Mouse (Mus musculus) urinary bladder, postnatal 25 days (tissue): ENCODE data around the gene Bcas1.

Experiments used
- DNase-seq: peaks from one replicate; pipeline ENCODE4 v3.0.0; 2022; ENCODE audit warnings: low spot score

The Bcas1 gene

DNA sequence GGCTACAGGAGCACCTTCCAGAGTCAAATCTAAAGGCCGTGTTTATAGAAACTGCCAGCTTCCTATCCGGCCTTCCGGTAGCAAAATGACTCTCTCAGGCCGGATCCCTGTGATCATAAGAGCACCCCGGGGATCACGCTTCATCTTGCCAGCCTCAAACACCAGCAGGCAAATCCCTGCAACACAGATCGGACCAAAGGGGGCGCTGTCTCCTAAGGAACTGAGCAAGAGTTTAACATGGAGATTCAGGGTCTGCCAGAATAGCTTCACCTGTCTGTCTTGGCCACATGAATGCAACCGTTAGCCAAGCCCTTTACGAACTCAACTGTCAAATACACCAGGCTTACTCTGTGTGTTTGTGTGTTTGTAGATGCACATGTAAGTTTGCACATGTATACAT lies 8.9 kb downstream of the Bcas1 start:
- DNase-seq, result peak; percentile 29

DNA sequence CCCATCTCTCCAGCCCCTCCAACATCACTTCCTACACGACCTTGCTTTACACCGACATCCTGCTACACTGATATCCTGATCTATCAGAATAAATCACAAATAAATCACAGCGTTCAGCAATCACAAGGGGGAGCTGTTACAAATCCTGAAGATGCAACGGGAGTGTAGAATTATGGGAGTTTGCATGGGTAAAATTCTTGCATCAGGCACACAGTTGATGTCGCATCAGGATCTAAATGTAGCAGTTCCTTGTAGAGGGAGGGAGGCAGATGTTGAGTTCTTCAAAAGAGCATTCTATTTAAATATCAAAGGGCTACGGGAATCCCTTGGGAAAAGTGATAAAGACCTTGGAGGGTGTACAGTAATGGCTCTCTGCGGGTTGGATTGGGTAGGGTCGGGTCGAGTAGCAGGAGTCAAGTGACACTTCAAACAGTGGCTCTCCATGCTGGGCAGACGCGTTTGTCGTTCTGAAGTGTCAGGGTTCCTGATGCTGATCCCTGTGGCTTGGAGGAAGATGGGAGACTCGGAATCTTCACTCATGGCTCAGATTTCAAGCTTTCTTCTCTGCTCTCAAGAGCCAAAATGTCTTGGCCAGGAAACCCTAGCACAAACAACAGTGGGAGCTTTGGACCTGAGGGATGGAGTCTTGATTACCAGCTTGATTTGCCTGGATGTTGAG lies 16.0 kb downstream of the Bcas1 start:
- DNase-seq, result no peak

DNA sequence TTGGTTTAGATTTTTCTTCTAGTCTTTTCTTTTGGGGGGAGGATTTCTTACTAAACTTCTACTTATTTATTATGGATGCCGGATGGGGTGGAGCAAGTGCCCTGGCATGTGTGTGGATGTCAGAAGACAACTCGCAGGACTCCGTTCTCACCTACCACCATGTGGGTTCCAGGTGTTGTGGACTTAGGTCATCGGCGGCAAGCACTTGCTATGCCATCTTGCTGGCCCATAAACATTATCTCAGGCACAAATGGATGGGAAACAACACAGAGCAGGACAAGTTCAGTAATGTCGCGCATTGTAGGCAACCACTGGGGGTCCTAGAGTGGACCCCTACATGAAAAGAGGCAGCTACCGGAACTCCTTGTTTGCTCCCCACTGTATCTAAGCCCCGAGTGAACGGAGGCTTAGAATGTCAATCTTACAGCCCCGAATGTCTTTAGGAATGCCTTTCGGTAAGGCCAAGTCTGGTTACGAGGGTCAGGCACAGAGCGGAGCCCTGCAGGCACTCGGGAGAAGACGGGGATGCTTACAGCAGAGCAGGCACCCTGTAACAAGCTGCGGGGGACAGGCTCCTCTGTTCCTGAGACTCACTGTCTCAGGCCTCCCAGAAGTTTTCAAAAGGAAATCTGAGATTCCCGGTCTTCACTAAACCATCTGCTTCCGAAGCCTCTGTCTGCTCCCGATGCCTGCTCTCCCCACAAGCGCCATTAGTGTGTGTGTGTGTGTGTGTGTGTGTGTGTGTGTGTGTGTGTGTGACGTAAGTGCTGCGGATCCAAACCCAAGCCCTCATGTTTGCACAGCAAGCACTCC lies 16.8 kb downstream of the Bcas1 start:
- no peak for DNase-seq

DNA sequence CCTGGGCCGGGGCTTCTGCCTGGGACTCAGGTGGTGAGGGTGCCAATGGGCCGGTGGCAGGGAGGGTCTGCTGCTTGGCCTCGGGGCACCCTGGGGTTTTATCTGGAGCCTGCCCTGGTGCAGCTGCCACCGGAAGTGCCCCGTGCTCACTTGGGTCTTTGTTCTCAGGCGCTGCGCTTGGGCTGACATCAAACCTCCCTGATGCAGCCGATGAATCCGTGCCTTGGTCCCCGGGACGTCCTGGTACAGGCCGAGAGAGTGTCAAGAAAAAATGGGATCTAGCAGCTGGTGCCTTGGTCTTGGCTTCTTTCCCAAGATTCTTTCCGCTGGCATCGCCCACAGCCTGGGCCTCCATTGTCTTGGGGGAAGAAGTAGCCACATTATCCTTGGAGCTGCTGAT lies 21.2 kb downstream of the Bcas1 start:
- DNase-seq, result no peak

DNA sequence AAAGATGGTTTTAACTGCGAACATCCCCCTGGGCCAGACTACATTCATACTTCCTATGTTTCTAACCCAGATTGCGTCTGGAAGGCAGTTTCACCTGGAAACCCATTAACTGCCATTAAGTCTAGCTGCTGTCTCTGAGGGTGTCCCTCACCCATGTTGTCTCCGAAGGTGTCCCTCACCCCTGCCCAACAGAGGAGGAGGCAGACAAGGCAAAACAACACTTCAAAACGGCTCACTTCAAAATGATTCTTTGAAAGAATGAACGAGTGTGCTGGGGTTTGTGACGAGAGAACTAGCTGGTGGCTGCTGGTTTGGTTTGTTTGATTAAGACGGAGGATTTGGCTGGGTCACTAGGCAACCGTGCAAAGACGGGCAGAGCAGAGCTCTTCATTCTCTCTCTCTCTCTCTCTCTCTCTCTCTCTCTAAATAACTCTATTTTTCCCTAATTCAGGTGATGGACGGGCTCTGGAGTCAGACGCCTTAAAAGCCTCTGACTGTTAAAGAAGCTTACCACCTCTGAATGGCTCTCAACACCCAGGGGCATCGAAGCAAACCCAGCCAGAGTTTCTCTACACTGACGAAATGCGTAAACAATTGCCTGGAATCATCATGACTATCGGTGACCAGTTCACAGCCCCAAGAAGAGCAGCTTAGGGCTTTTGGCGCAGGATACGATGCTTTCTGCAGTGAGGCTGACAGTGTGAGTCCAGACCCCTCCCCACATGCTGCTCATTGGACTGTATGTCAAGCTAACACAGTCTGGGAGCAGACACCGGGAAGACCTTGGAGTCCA lies 22.7 kb downstream of the Bcas1 start:
- no peak for DNase-seq

DNA sequence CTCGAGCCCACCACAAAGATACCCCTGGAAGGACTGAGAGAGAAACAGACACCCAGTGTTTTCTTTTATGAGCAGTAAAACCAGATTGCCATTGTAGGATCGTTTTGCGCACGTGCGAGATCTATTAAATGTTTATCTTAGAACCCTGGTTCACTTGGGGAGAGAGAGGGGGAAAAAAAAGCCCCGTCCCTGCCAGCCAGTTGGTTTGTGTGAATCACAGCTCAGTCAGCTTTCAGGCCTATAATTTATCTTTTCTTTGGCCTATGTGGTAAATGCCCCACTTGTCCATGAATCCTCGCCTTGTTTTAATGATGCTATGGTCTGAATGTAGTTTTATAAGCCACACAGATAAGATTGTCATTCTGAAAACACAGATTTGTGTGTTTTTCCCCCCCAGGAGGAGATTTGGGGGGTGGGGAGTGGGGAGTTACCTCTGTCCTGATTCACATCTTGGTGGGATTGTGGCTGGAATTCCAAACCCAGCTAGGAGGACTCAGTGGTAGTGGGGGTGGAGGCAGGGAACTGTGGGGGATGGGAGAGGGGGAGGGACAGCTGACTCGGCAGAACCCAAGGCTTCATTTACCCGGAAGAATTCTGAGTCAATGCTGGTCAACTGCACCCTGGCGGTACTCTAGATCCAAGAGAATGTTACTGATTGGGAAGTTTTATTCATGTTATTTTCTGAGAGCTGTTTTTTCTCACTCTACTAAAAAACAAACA lies 23.8 kb downstream of the Bcas1 start:
- no peak for DNase-seq

DNA sequence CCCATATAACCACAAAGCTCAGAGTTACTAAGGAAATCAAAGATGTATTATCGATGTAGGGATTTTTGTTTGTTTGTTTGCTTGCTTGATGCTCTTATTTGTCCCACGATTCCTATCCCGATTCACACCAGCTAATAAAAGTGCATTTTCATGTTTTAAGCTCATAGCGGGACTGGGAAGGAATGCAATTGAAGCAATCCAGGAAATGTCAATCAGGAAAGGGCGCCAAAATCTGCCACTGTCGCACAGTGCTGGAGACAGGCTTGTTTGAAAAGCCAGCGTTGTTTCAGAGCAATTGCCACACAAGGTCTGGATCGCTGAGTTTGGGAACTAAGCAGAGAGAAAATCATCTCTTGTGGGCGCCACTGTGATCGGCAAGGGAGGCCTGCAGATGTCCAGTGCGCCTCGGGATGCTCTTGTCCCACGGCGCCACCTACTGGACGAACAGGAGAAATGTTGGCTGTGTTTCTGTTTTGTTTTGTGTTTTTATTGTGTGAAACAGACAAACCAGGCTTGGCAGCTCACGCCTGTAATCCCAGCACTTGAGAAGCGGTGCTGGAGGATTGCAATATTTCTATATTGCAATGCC lies 26.3 kb downstream of the Bcas1 start:
- peak; percentile 78 for DNase-seq

DNA sequence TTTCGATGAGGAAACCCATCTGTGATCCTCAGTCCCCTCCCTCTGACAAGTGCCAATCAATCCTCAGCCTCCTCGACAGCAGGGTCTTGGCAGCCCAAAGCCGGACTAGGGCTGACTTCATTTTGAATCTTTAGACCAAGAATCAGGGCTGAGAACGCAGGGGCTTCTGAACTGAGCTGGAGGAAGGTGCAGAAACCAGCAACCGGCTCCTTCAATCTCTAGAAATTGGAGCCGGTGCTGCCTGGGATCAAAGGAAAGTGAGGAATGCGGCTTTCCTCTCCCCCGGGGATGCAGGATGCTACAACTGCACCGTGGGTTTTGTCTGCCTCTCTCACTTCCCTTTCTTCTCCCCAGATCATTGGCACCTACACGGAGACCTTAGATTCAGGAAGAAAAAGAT lies 27.0 kb downstream of the Bcas1 start:
- DNase-seq, result no peak

DNA sequence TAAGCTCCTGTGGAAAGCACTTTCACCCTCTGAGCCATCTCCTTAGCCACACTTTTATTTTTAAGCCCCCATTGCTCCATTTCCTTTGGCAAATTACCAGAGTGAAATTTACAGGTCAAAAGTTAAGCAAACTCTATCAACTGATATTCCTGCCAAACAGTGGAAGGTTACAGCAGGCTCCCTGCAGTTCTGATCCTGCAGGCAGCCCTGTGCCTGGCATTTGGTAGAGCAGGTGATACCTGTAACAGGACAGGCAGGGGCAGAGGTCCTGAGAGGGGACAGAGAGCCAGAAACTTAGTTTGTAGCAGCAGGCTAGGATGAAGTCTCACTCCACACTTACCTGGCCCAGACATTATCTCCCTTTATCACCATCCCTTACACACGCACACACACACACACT lies 35.7 kb downstream of the Bcas1 start:
- no peak for DNase-seq

DNA sequence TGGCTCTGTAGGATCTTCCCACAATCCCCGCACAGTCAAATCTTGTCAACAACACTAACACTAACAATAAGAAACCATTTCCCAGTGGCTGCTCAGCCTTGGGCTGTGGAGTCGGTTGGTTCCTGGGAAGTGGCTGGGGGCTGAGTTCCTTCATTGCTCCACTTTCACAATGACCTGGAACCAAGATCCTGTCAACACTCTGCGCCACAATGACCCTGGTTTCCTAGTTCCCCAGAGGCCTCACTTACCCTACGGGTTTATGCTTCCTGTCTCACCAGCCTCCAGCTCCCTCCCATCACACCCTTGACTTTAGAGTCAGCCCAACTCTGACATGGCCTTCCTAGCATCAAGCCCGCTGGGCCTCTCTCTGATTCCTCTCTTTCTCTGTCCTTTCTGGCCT lies 39.3 kb downstream of the Bcas1 start:
- DNase-seq, result no peak

DNA sequence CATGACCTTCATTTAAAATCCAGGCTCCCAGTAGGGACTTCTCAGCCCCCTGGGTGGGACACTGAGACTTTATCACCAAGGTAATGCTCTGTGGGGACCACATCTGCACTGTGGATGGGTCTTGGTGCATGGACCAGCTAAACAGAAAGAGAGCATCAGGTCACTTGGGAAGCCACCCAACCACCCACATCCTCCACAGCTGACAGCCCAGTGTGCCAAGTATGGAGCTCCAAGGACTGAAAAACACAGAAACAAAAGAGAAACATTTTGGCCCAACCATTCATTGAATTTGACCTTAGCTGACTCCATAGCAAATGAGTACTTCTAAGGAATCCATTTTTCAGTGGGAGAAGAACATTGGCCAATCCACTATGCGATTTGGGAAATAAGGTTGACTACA lies 42.1 kb downstream of the Bcas1 start:
- no peak for DNase-seq

DNA sequence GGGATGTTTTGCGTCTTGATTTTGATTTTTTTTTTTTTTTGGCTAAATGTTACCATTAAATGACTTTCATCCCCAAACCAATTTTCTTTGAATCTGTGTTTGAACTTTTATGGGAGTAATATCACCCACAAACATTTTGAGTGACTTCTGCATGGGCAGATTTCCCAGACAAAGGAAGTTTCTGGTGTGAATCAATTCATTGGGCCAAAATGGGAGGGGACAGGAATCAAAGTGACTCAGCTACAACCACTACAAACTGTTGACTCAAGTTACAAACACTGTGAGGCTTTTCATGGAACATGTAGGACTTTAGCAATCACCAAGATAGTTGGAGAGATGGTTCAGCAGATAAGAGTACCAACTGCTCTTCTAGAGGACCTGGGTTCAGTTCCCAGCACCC lies 42.9 kb downstream of the Bcas1 start:
- no peak for DNase-seq

DNA sequence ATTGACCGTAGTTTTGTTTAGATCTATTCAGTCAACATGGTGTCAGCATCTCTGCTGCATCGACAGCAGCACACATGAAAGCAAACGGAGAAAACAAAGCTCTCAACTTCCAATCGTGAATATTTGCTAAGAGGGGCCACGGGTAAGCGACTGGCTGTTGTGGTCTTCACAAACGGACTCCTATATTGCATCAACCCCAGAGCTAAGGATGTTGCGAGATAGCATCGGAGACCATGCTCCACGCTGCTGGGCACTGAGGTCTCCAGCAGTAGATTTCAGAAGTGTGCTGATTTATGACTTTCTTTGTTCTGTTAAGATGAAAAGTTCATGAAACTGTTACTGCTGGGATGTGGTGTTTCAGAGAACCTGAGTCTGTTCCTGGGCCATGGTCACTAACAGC lies 54.3 kb downstream of the Bcas1 start:
- no peak for DNase-seq

DNA sequence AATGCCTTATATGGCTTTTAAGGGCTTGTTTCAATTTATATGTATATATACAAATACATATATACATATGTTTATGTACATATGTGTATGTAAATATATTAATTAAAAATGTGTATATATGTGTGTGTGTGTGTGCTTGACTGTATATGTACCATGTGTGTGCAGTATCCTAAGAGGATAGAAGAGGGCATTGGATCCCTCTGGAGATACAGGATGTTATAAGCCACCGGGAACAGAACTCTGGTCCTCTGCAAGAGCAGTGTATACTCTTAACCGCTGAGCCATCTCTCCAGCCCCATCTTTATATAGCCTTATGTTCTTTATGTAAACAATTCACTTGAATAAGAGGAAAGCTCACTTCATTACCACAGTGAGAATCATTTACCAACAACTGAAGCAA lies 62.0 kb downstream of the Bcas1 start:
- no peak for DNase-seq

DNA sequence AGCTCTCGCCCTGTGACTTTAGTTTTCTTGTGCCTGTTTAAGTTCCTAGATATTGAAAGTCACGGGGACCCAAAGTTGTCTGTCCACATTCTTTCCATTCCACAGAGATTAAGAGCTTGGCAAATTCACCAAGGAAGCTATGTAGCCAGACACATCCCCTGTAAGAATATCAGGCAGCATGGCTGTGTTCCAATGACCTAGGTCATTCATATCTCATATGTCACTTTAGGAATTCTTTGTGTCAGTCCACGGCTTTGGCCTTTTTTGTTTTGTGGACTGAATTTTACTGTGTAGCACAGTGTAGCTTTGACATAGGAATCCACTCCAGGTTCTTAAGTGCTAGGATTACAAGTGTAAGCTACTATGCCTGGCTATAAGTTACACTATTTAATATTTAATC lies 62.4 kb downstream of the Bcas1 start:
- no peak for DNase-seq

DNA sequence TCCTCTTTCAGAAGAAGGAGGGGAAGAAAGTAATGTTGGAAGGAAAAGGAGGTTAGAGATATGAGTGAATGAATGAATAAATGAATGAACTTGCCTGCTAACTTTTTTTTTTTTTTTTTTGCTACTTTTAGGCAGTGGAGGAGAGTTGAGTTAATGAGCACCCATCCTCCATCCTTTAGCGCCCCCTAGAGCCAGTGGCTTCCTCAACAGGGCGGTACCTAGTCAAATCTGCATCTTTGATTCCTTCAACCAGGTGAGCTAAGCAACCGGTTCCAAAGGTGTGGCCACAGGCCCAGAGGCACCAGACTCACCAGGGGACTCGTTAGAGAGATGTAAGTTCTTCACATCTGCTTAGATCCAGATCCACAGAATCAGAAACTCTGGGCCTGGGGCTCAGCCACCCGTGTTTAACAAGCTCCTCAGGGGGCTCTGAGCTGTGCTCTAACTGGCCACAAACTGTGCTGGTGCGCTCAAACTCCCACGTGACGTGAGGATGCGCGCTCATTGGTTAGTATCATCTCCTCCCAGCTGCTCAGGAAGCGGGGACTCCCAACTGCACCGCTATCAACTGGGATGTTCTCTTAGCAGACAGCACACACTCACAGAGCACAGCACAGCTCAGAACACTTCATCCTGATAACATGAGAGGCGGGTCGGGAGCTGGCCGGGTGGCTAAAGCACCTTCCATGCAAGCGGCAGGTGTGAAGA lies 70.8 kb downstream of the Bcas1 start:
- DNase-seq, result no peak

DNA sequence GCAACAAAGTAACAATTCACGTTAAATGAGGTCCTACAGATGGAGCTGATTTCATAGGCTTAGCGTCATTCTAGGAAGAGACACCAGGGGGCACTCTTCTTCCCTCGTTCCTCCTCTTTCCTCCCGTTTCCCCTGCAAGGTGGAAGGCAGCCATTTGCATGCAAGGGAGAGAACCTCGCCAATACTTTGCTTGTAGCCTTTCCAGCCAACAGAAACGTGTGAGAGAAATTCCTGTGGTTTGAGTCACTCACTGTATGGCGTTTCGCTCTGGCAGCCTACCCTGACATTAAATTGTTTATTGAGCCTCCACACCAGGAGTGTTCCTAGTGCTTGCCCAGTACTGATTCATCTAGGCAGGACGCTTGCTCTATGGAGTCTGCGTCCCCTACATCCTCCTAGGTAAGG lies 72.7 kb downstream of the Bcas1 start:
- DNase-seq, result peak; percentile 72

DNA sequence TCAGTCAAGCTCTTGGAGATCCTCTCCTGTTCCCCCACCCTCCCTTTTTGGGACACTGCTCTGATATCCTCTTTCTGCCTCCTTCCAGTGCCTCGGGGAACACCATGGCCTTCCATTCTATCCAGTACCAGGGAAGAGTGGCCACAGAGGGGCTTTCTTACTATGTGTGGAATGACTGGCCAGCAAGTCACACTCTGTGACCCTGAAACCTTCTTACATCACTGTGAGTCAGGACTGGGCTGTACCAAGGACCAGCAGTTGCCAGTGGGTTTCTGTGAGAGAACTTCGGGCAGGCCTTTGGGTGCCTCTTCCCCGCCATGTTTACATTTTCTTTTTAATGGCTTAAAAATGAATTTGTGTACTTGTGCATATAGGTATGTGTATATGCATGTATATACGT lies 75.4 kb downstream of the Bcas1 start:
- no peak for DNase-seq

DNA sequence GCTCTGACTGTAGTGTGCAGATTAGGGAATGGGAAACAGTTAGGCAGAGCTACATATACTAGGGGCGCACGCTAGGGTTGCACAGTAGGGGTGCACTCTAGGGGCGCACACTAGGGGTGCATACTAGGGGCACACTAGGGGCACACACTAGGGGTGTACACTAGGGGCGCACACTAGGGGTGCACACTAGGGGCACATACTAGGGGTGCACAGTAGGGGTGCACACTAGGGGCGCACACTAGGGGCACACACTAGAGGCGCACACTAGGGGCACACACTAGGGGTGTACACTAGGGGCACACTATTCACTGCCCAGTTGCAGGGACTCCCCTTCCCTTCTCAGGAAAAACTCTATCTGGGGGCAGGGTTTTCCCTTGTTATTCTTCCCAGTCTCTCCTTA lies 75.8 kb downstream of the Bcas1 start:
- DNase-seq, result no peak

DNA sequence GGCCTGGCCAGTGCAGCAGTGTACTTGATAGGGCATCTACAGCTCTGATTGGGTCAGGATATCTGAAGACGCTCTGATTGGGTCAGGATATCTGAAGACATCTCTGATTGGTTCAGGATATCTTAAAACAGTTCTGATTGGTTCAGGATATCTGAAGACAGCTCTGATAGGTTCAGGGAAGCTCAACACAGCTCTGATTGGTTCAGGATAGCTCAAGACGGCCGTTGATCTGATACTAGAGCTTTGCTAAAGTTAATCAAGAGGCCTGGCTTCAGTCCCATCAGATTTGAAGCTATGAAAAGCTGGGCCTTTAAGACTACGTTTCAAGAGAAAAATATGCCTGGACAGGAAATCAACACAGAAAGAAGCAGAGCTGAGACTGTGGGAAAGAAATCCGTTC lies 77.9 kb downstream of the Bcas1 start:
- no peak for DNase-seq

DNA sequence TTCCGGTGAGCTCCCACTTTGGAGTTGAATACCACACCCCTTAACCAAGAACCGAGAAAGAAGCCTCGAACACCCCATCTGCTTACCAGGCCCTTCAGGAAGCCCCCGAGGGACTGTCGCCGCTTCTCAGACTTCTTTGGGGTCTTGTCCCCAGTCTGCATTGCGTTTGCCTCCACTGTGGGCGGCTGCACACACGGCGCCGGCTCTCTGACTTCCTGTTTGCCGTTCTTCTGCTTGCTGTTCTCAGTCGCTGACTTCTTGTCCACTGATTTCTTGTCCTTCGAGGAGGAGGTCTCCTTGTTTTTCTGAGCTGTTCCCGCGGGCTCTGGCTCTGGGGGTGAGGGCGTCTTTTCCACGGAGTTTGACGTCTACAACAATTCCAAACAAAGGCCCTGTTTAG lies 78.5 kb downstream of the Bcas1 start:
- DNase-seq, result no peak
